Mouse (Mus musculus) ES-Bruce4 (cell line): ENCODE measurements at regions not wholly inside any gene's neighbourhood (a gene's known extent, or its start where the extent isn't known, plus 50 kb on each side); places are given as distances from the start of the nearest gene placed in this dataset.

ENCODE experiments used
- CTCF ChIP-seq: IDR thresholded peaks from one replicate; pipeline ENCODE4 v1.8.1; 2011; ENCODE audit warnings: low read depth, low read length
- POLR2A ChIP-seq: IDR thresholded peaks from one replicate; pipeline ENCODE4 v1.8.1; 2011; ENCODE audit warnings: low read length; ENCODE audit not compliant: insufficient read depth

- TF ChIP-seq CTCF (no peak), POLR2A (no peak)
These were observed 199.0 kb upstream of the Jmjd1c start for GRCm38 (mm10) chr10:66896698-66897622.
